Mouse (Mus musculus) small intestine, adult 2 months (tissue): ENCODE results near the gene Apobec1.

Experiments used
- CTCF ChIP-seq: fragments of 200-500 bp; IDR thresholded peaks from 2 replicates; pipeline ENCODE4 v1.5.1; 2012; ENCODE audit warnings: low read depth, mild to moderate bottlenecking, control low read depth, inconsistent platforms, low read length, moderate library complexity, mixed read lengths; ENCODE audit not compliant: insufficient replicate concordance, insufficient read length; ENCODE audit errors: extremely low read depth
- POLR2A ChIP-seq: fragments of 200-500 bp; IDR thresholded peaks from 2 replicates; pipeline ENCODE4 v1.6.1; 2012; ENCODE audit warnings: low read depth, mild to moderate bottlenecking, control low read depth, inconsistent platforms, low read length, moderate library complexity

GRCm38 (mm10) chr6:122616022-122616421 lies 13.8 kb upstream of the Apobec1 start:
- TF ChIP-seq POLR2A, result no peak
- no peak for TF ChIP-seq CTCF
